Mouse (Mus musculus): ENCODE data around the gene 4930402H24Rik. TPM values are rescaled to one million over a fixed set of nuclear protein-coding genes. Genes with fewer than 3 reads are reported as not detected.

Gene 4930402H24Rik
- total RNA-seq, 2 experiments from 2014 or later: 80.1 to 90.1 TPM

DNA sequence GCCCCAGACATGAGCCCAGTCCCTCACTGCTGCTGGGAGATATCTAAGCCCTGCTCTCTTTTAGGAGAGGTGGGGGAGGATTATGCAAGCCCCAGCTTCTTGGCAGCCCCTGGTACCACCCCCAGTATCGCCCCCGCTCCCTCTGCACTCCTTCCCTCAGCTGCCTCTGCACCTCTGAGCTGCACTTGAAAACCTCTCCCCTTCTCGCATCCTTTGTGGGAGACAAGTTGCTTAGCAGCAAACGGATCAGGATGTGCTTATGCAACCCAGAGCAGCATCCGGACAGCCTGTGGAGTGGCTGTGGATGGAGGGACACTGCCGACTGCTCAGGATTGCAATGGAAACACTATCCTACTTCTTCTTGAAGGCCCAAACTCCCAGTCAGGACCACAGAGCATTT, 248.7 kb downstream of the 4930402H24Rik start:
- peak; percentile 86 to 87 for DNase-seq

DNA sequence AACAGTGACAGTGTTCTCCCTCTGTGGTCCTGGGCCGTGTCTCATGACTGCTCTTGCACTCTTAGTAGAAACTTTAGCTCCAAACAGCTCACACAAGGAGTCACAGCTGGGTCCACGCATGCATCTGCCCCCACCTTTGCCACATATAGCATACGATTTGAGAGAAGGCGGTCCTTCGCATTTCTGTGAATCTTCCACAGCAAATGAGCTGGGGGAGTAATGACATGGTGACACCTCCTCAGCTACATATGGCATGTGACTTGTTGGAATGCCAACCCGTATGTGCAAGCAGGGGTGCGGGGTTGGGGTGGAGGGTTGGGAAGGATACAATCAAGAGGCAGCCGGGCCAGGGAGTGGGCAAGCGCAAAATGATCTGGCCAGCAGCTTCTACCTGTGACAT, 249.7 kb downstream of the 4930402H24Rik start:
- DNase-seq: no peak

Other genes starting within 250 kb of the 4930402H24Rik start
- gene Ddrgk1, start 241.7 kb downstream of the 4930402H24Rik start, total RNA-seq (2021): 10 to 100 TPM; 83.9 to 84.7 TPM
- 10 to 100 TPM; 34.1 to 39.2 TPM for gene Itpa, start 238.8 kb downstream of the 4930402H24Rik start, total RNA-seq (2021)
- under 1 TPM; 0.56 to 0.85 TPM for gene Slc4a11, start 208.9 kb downstream of the 4930402H24Rik start, total RNA-seq (2021)
- 100 to 1,000 TPM; 113 TPM for gene Atrn, start 89 bp upstream of the 4930402H24Rik start, total RNA-seq (2021)
- 10 to 100 TPM; 60.3 to 67.9 TPM for gene Gfra4, start 136.7 kb upstream of the 4930402H24Rik start, total RNA-seq (2021)
- under 1 TPM in 1 of 2 experiments, not detected in 1; 0.40 TPM for gene Adam33, start 157.4 kb upstream of the 4930402H24Rik start, total RNA-seq (2021)
- gene Siglec1, start 180.4 kb upstream of the 4930402H24Rik start, total RNA-seq (2021): under 1 TPM; 0.27 to 0.33 TPM
- gene Hspa12b, start 220.9 kb upstream of the 4930402H24Rik start, total RNA-seq (2021): 1 to 10 TPM; 7.5 to 9.1 TPM
- not detected for gene Gm11037, start 227.1 kb upstream of the 4930402H24Rik start, total RNA-seq (2021)